Mouse (Mus musculus) cerebellum, adult (tissue): ENCODE measurements around the gene Bcs1l.

Source experiments
- ATAC-seq: cut with Nextera tagmentation; 2 replicates; pipeline ENCODE4 v1.9.2; 2017; ENCODE audit warnings: mild to moderate bottlenecking, moderate library complexity, mixed read lengths; ENCODE audit not compliant: insufficient number of reproducible peaks, low FRiP score, low TSS enrichment

Gene Bcs1l

GRCm38 (mm10) chr1:74587773-74588445 lies at the start of gene Bcs1l, which contains the start of gene Zfp142:
Gene Bcs1l, plus strand, starts transcription at chr1:74588289.
Gene Zfp142, minus strand, starts transcription at chr1:74588246.
- peak; percentile 96 for ATAC-seq

DNA sequence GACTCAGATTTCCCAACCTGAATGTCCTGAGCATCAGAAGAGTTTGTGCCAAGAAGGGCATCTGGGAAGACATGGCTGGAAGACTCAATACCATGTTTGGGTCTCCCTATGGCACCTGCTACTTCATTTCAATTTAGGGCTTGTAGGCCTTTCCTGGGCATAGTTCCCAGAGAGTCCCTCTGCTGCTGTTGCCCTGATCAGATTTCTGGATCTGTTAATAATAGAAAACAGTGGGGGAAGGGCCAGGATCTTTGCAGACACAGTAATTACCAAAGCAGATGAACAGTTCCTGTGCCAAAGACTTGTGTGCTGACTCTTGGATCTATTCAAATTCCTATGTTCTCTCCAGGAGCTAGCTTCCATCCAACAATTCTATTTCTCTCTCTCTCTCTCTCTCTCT lies 49.4 kb upstream of the Bcs1l start:
- ATAC-seq: no peak

GRCm38 (mm10) chr1:74542451-74542961 lies 45.6 kb upstream of the Bcs1l start, which contains the start of gene Plcd4:
Gene Plcd4, plus strand, starts transcription at chr1:74542888.
- ATAC-seq: peak; percentile 94

GRCm38 (mm10) chr1:74544184-74544583 lies 43.9 kb upstream of the Bcs1l start, which contains the start of gene Usp37:
Gene Usp37, minus strand, starts transcription at chr1:74544284.
- no peak for ATAC-seq

- no peak for ATAC-seq
Observed at GRCm38 (mm10) chr1:74559061-74559460, 29.0 kb upstream of the Bcs1l start.

- ATAC-seq: no peak
Observed at GRCm38 (mm10) chr1:74565834-74566233, 22.3 kb upstream of the Bcs1l start.

DNA sequence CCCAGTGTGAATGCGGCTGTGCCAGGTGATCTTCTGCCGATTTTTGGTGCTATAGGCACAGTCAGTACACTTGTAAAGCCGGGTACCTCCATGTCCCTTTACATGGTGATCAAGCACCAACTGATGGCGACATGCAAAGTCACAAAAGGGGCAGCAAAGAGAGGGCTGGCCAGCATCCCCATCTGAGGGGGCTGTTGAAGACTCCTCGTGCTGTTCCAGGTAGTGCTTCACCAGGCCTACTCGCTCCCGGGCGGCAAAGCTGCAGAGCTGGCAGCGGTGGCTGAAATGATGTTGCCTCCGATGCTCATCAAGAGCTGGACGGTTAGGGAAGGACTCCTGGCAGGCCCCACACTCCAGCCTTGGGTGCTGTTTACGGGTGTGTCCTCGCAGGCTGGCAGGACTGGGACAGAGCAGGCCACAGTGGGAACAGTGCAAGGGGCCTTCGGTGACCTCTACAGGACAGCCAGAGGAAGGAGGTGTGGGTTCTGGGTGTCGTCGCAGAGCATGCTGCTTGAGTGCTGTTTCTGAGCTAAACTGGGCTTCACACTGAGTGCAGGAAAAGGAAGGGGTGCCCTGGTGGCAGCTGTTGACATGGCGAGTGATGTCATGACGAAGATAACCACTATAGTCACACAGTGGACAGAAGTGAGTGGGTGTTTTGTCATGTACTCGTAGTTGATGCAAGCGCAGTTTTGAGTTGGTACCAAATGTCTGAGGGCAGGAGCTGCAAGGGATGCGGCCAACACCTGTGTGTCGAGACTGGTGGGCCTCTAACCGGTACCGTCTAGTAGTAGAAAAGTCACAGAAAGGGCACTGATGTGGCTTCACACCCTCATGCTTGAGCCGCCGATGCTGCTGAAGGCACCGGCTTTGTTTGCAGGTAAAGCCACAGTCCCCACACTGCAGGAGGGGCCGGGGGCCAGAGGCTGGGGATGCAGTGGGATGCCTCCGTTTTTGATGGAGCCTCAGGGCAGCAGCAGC lies 18.1 kb upstream of the Bcs1l start:
- no peak for ATAC-seq

DNA sequence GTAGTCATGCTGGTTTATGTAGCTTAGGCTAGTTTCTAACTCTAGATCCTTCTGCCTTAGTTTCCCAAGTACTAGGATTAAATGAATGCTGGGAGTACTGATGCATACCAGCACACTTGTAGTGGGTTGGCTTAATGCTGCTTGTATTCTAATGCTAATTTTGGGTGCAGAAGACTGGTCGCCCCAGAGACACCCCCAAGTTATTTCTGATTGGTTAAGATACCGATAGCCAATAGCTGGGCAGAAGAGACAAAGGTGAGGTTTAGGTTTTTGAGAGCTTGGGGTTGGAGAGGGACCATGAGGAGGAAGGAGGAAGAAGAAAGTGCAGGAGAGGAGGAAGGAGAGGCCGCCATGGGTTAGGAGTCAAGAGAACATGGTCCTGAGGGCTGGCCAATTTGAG lies 5.5 kb upstream of the Bcs1l start:
- ATAC-seq: no peak

DNA sequence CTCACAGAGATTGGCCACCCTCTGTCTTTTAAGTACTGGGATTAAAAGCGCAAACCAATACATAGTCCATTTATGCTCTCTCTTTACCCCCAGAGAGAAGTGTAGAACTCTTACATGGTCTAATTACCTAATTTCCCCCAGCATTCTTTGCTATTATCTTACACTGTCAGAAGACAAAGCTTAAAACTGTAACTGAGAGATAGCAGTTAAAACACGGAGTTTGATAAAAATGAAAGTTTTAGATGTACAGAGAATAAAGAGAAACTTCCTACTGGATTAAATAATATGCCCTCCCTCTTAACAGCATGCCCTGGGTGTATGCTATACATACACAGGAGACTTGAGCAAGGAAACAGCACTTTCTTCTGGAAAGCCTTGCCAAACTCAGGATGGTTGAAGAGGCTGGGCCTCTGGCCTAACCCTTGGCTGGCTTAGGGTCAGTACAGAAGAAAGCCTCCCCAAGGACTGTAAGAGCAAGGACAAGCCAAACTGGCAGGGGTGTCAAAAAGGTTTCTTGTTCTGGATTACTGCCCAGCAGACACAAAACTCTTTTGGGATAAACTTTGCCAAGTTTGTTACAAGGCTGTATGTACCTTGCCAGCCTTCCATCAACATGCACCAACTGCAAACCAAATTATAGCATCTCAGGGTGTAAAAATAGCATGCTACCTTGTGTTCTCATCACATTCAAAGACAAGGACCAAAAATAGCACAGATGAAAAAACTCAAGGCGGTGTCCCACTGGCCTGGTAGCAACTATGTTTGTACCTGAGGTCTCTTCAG lies 3.3 kb upstream of the Bcs1l start:
- ATAC-seq: no peak

DNA sequence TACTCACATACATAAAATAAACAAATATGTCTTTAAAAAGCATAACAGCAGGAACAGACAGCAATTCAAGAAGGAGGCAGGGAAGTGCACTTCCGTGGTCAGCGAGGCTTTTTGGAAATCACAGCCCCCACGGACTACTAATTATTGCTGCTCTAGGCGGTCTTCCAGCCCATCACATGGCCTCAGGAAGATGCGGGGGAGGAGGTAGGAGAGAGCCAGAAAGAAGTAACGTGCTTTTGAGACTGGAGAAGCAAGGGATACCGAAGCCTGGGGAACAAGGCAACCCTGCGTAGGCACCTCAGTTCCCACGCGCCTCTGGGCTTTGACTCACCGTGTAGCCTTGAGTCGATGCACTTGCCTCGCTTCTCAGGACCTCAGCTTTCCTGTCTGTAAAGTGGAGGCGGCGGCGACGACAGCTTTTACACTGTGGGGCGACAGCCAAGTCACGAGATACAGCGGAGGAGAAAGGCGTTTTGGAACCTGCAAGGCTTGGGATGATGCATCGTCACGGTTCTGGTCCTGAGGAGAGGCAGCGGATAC lies 786 bp upstream of the Bcs1l start:
- ATAC-seq: peak; percentile 4; the same call in 1 of the 2 replicates

- no peak for ATAC-seq
Observed at GRCm38 (mm10) chr1:74594434-74594833, 6.3 kb downstream of the Bcs1l start.

DNA sequence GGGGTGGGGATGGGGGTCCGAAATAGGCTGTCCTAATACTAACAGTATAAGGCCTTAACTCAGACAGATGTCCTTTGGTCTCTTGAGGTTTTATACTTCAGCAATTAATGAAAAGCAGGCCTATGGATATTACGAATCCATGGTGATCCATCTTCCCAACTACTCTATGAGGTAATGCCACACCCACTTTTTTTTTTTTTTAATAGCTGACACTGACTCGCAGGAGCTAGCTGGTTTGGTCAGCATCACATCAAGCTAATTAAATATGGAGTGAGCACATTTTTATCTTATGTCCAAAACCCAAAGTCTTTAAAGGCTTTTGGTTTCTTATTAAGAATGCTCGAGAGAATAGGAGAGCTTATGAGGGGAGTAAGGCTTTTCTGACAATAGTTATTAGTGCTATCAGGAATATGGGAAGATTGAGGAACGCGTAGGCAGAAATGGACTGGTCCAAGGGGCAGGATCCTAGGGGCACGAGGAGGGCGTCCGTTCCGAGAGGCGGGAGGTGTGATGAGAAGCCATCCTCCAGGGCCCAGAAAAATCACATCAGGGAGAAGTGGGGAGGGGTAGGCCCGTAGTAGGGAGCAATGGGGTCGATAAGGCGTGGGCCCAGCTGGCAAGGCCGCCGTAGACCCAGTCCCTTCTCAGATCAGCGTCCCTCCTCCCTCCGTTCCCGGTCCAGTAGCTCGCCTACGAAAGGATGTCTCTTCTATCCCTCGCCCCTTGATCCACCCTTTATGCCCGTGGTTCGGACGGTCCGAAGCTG lies 12.6 kb downstream of the Bcs1l start:
- ATAC-seq: no peak; the same call in none of the 2 replicates

- peak; percentile 91 for ATAC-seq
Observed at GRCm38 (mm10) chr1:74601267-74601962, 13.3 kb downstream of the Bcs1l start, which contains the start of the genes Rnf25 and Stk36. Gene Rnf25, minus strand, starts transcription at chr1:74601397. Gene Stk36, plus strand, starts transcription at chr1:74601445.

DNA sequence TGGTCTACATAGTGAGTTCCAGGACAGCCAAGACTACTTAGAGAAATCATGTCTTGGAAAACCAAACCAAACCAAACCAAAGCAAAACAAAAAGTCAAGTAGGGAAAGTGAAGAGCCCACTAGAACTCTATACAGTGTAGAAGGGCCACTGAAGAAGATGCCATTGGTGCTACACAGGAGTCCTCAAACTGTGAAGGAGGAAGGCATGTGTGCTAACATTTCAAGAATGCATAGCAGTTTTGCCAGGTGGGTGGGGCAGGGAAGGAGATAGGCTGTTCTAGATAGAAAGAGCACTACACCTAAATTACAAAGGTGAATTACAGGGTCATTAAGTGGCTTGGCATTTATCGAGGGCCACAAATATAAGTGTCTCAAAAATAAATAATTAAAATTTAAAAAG lies 36.1 kb downstream of the Bcs1l start:
- ATAC-seq: no peak

- no peak for ATAC-seq
Observed at GRCm38 (mm10) chr1:74626076-74626475, 38.0 kb downstream of the Bcs1l start.

- no peak for ATAC-seq
Observed at GRCm38 (mm10) chr1:74628001-74628400, 39.9 kb downstream of the Bcs1l start.

- ATAC-seq: no peak
Observed at GRCm38 (mm10) chr1:74632734-74633133, 44.6 kb downstream of the Bcs1l start.
